Mouse (Mus musculus) ZHBTc4 (cell line): ENCODE results near the gene Mast4.

Experiments
- DNase-seq: peaks from one replicate; pipeline ENCODE4 v3.0.0-alpha.2; 2011; ENCODE audit warnings: low read depth, low spot score

Gene Mast4

GRCm38 (mm10) chr13:103121796-103122792 is 212.2 kb downstream of the Mast4 start:
- DNase-seq: peak; percentile 26

- peak; percentile 30 for DNase-seq
Observed at GRCm38 (mm10) chr13:103120669-103121131, 213.6 kb downstream of the Mast4 start.

GRCm38 (mm10) chr13:103119728-103120127 is 214.6 kb downstream of the Mast4 start:
- no peak for DNase-seq

GRCm38 (mm10) chr13:103115116-103115515 is 219.2 kb downstream of the Mast4 start:
- DNase-seq: no peak

- DNase-seq: no peak
Observed at GRCm38 (mm10) chr13:103114274-103114673, 220.0 kb downstream of the Mast4 start.

GRCm38 (mm10) chr13:103109872-103110271 is 224.4 kb downstream of the Mast4 start:
- DNase-seq: peak; percentile 69

- DNase-seq: no peak
Observed at GRCm38 (mm10) chr13:103107362-103107761, 226.9 kb downstream of the Mast4 start.

- no peak for DNase-seq
Observed at GRCm38 (mm10) chr13:103102598-103102997, 231.7 kb downstream of the Mast4 start.

- peak; percentile 64 for DNase-seq
Observed at GRCm38 (mm10) chr13:103096346-103097150, 237.7 kb downstream of the Mast4 start.

- no peak for DNase-seq
Observed at GRCm38 (mm10) chr13:103095491-103095890, 238.8 kb downstream of the Mast4 start.

- DNase-seq: no peak
Observed at GRCm38 (mm10) chr13:103094595-103094994, 239.7 kb downstream of the Mast4 start.

GRCm38 (mm10) chr13:103093713-103094112 is 240.6 kb downstream of the Mast4 start:
- no peak for DNase-seq

- DNase-seq: no peak
Observed at GRCm38 (mm10) chr13:103085540-103086121, 248.7 kb downstream of the Mast4 start.

- DNase-seq: no peak
Observed at GRCm38 (mm10) chr13:103082891-103083290, 251.4 kb downstream of the Mast4 start.

GRCm38 (mm10) chr13:103079806-103080205 is 254.5 kb downstream of the Mast4 start:
- DNase-seq: no peak

GRCm38 (mm10) chr13:103078815-103079214 is 255.5 kb downstream of the Mast4 start:
- no peak for DNase-seq

- DNase-seq: no peak
Observed at GRCm38 (mm10) chr13:103073461-103073860, 260.8 kb downstream of the Mast4 start.

GRCm38 (mm10) chr13:103071783-103072182 is 262.5 kb downstream of the Mast4 start:
- DNase-seq: peak; percentile 71

GRCm38 (mm10) chr13:103067581-103068166 is 266.6 kb downstream of the Mast4 start:
- DNase-seq: no peak

GRCm38 (mm10) chr13:103065437-103065836 is 268.9 kb downstream of the Mast4 start:
- no peak for DNase-seq

- DNase-seq: no peak
Observed at GRCm38 (mm10) chr13:103061680-103062079, 272.6 kb downstream of the Mast4 start.
